Mouse (Mus musculus): ENCODE measurements around the gene Atf6. TPM values are rescaled to one million over a fixed set of nuclear protein-coding genes. Genes with fewer than 3 reads are reported as not detected.

Atf6 gene
- total and polyA plus RNA-seq, 2 experiments from 2014 or later: 6.1 to 15.7 TPM

DNA sequence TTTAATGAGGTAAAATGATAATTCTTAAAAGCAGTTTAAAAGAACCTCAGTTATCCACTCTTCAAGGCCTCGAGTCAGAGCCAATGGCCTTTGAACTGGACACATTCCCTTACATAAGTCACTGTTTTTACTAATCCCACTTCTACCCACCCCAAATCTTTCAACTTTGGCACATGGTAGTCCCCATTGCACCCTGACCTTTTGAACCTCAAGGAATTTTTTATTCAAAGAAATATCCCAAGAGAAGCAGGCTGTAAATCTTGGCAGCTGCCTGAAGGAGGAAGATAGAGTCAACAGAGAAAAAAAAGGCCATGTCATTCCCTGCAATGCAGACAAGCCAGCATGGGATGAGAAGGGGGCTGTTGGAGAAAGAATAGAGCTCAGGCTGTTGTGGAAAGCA lies 93.1 kb downstream of the Atf6 start:
- no peak overlapping the region for H3K27ac ChIP-seq

DNA sequence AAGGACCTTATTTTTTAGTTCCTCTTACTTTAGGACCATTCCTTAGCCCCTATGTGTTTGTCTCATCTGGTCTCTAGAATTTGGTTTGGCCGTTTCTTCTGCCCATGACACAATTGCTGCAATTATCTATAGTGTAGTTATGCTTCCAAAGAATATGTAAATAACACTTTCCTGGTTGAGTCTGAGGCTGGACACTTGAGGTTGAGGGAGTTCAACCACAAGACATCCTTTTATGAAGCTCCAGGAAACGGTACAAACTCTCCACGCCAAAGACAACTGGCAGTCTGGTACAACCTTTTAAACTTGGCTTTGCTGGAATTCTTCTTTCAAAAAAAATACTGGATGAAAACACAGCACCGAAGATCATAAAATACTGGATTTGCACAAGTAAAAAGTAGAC lies 94.1 kb downstream of the Atf6 start:
- DNase-seq (ENCODE audit: low spot score) (no peak), ATAC-seq (no peak)
- no peak for TF ChIP-seq CTCF (IDR thresholded peaks at IDR 0.05; ENCODE audit: low read depth)
- Histone ChIP-seq H3K4me2 (ENCODE audit: low read depth, low read length) (no peak overlapping the region), H3K9ac (replicated peaks; ENCODE audit: low read length) (no peak overlapping the region), H3K9me3 (ENCODE audit: low read length) (no peaks in the 10 kb centered on the region), H3K4me3 (ENCODE audit: low read length) (no peak overlapping the region), H3K4me1 (ENCODE audit: insufficient read depth, low read length) (no peaks in the 10 kb centered on the region), H3K27me3 (ENCODE audit: insufficient read depth, low read length) (no peaks in the 10 kb centered on the region), H3K27ac (no peak overlapping the region), H3K36me3 (ENCODE audit: insufficient read depth, low read length) (no peaks in the 10 kb centered on the region)
- 90% methylated on average over 4 of the region's 4 CpGs for WGBS

More for the DNA sequence above, 93.1 kb downstream of the Atf6 start:
- no peak for TF ChIP-seq CTCF (IDR thresholded peaks at IDR 0.05; ENCODE audit: low read depth)
- no peak for DNase-seq (ENCODE audit: low spot score)
- no peaks in the 10 kb centered on the region for H3K9me3 ChIP-seq (ENCODE audit: low read length)
- H3K4me3 ChIP-seq (ENCODE audit: low read length): no peak overlapping the region
- H3K27me3 ChIP-seq (ENCODE audit: insufficient read depth, low read length): no peaks in the 10 kb centered on the region
- ATAC-seq: no peak
- H3K36me3 ChIP-seq (ENCODE audit: insufficient read depth, low read length): no peaks in the 10 kb centered on the region
- H3K9ac ChIP-seq (replicated peaks; ENCODE audit: low read length): no peak overlapping the region
- H3K4me2 ChIP-seq (ENCODE audit: low read depth, low read length): no peak overlapping the region
- no peaks in the 10 kb centered on the region for H3K4me1 ChIP-seq (ENCODE audit: insufficient read depth, low read length)
- WGBS: 92% methylated on average over 1 of the region's 1 CpGs

DNA sequence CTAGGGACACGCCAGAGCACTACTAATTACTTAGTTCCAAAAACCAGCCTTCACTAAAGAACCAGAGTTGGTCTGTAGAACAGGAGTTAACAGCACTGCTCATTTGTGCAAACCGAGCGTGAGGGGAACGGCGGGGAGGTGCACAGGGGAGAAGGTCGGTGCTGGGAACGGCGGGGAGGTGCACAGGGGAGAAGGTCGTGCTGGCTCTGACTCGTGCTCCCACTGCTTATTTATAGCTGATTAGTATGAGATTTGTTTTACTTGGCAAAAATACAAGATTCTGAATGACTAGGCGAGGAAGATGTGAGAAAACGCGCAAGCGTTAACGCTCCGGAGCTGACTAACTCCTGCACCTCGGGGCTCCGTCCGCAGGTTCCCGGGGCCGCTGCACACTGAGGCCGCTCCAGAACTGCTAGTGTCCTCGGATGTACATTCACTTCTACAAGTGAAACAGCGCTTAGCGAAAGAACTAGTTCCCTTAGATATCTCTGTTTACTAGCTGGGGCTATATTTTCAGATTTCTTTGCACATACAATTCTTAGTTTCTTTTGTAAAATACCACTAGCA lies 96.1 kb downstream of the Atf6 start:
- no peaks in the 10 kb centered on the region for H3K4me1 ChIP-seq (ENCODE audit: insufficient read depth, low read length)
- DNase-seq (ENCODE audit: low spot score) (no peak), ATAC-seq (no peak)
- H3K4me2 ChIP-seq (ENCODE audit: low read depth, low read length): no peak overlapping the region
- H3K4me3 ChIP-seq (ENCODE audit: low read length): no peak overlapping the region
- H3K9ac ChIP-seq (replicated peaks; ENCODE audit: low read length): no peak overlapping the region
- H3K27me3 ChIP-seq (ENCODE audit: insufficient read depth, low read length): no peaks in the 10 kb centered on the region
- TF ChIP-seq CTCF (IDR thresholded peaks at IDR 0.05; ENCODE audit: low read depth): no peak
- no peak overlapping the region for H3K27ac ChIP-seq
- no peaks in the 10 kb centered on the region for H3K9me3 ChIP-seq (ENCODE audit: low read length)
- H3K36me3 ChIP-seq (ENCODE audit: insufficient read depth, low read length): no peaks in the 10 kb centered on the region
- 68% methylated on average over 25 of the region's 25 CpGs for WGBS

DNA sequence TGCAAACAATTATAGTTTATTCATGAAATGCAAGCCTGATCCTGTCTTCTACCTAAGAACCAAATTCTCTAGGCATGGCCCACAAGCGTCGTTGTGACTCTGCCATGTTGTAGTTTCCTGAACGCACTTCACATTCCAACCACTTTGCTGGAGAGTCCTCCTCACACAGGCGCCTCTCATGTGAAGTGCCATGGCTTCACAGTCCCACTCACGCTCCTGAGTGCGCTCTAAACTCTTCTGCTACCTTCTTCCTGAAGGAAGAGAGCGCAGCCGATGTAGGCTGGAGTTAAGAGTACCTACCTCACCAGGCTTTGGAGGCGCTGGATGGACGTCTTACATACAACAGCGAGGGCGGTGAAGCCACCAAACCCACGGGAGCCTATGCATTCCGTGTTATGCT lies 96.9 kb downstream of the Atf6 start:
- DNase-seq (ENCODE audit: low spot score) (no peak), ATAC-seq (no peak)
- no peaks in the 10 kb centered on the region for H3K27me3 ChIP-seq (ENCODE audit: insufficient read depth, low read length)
- H3K4me1 ChIP-seq (ENCODE audit: insufficient read depth, low read length): no peaks in the 10 kb centered on the region
- 94% methylated on average over 14 of the region's 14 CpGs for WGBS
- H3K27ac ChIP-seq: no peak overlapping the region
- H3K9ac ChIP-seq (replicated peaks; ENCODE audit: low read length): no peak overlapping the region
- no peak overlapping the region for H3K4me3 ChIP-seq (ENCODE audit: low read length)
- no peak for TF ChIP-seq CTCF (IDR thresholded peaks at IDR 0.05; ENCODE audit: low read depth)
- no peak overlapping the region for H3K4me2 ChIP-seq (ENCODE audit: low read depth, low read length)
- H3K36me3 ChIP-seq (ENCODE audit: insufficient read depth, low read length): no peaks in the 10 kb centered on the region
- no peaks in the 10 kb centered on the region for H3K9me3 ChIP-seq (ENCODE audit: low read length)

DNA sequence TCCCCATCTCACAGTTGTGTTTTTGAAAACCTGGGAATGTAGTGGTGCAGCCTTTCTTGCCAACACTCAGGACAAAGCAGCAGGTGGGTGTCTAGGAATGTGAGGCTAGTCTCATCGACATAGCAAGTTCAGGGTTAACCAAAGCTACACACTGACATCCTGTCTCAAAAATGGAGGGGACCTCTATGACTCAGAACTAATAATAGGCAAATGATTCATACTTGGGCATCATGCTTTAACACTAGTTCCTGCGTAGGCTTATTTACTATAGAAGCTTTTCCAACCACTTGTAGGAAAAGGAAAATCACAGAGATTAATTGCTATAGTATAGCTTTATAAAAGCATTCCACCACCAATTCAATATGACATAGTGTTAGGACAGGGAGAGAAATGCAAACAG lies 100.6 kb downstream of the Atf6 start:
- Histone ChIP-seq H3K36me3 (ENCODE audit: insufficient read depth, low read length) (no peaks in the 10 kb centered on the region), H3K9me3 (ENCODE audit: low read length) (no peaks in the 10 kb centered on the region), H3K4me2 (ENCODE audit: low read depth, low read length) (no peak overlapping the region), H3K4me3 (ENCODE audit: low read length) (no peak overlapping the region), H3K4me1 (ENCODE audit: insufficient read depth, low read length) (no peaks in the 10 kb centered on the region), H3K27me3 (ENCODE audit: insufficient read depth, low read length) (no peaks in the 10 kb centered on the region), H3K9ac (replicated peaks; ENCODE audit: low read length) (no peak overlapping the region), H3K27ac (no peak overlapping the region)
- WGBS: 71% methylated on average over 2 of the region's 2 CpGs
- DNase-seq (ENCODE audit: low spot score): no peak
- ATAC-seq: no peak
- no peak for TF ChIP-seq CTCF (IDR thresholded peaks at IDR 0.05; ENCODE audit: low read depth)

DNA sequence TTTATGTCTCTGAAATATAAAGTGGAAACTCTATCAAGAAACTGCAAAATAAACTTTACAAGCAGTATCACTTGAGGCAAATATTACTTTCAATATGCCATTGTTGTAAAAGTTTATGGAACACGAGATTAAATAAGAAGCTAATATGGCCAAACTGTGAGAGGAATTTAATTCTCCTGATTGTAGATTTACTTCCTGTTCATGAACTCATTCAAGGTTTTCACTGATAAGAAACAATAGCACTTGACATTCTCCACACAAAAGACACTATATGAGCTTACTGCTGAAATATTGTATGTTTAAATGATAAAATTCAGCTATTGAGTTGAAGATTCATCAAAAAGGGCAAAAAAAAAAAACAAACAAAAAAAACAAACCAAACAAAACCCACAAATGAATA lies 102.8 kb downstream of the Atf6 start:
- H3K9ac ChIP-seq (replicated peaks; ENCODE audit: low read length): no peak overlapping the region
- DNase-seq (ENCODE audit: low spot score) (no peak), ATAC-seq (no peak)
- H3K4me3 ChIP-seq (ENCODE audit: low read length): no peak overlapping the region
- H3K27ac ChIP-seq: no peak overlapping the region
- WGBS: 89% methylated on average over 1 of the region's 1 CpGs
- no peak for TF ChIP-seq CTCF (IDR thresholded peaks at IDR 0.05; ENCODE audit: low read depth)
- H3K36me3 ChIP-seq (ENCODE audit: insufficient read depth, low read length): no peaks in the 10 kb centered on the region
- no peaks in the 10 kb centered on the region for H3K9me3 ChIP-seq (ENCODE audit: low read length)
- H3K4me2 ChIP-seq (ENCODE audit: low read depth, low read length): no peak overlapping the region
- H3K4me1 ChIP-seq (ENCODE audit: insufficient read depth, low read length): no peaks in the 10 kb centered on the region
- H3K27me3 ChIP-seq (ENCODE audit: insufficient read depth, low read length): no peaks in the 10 kb centered on the region

DNA sequence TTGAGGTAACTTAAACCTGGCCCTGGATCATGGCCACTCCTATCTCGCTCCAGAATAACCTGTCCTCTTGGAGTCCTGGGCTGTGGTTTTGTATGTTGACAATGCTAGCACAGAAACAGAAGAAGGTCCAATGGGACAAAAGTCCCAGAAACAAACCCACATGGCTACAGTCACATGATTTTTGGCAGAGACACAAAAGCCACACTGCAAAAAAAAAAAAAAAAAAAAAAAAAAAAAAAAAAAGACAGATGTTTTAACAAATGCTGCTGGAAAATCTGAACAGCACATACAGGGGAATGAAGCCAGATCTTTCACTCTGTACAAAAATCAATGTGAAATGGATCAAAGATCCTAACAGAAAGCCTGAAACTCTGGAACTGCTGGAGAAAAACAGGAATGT lies 105.9 kb downstream of the Atf6 start:
- no peak for TF ChIP-seq CTCF (IDR thresholded peaks at IDR 0.05; ENCODE audit: low read depth)
- H3K9me3 ChIP-seq (ENCODE audit: low read length): no peaks in the 10 kb centered on the region
- DNase-seq (ENCODE audit: low spot score) (no peak), ATAC-seq (no peak)
- no peaks in the 10 kb centered on the region for H3K36me3 ChIP-seq (ENCODE audit: insufficient read depth, low read length)
- H3K27ac ChIP-seq: no peak overlapping the region
- WGBS: 95% methylated on average over 1 of the region's 1 CpGs
- H3K4me1 ChIP-seq (ENCODE audit: insufficient read depth, low read length): no peaks in the 10 kb centered on the region
- H3K9ac ChIP-seq (replicated peaks; ENCODE audit: low read length): no peak overlapping the region
- no peak overlapping the region for H3K4me3 ChIP-seq (ENCODE audit: low read length)
- H3K4me2 ChIP-seq (ENCODE audit: low read depth, low read length): no peak overlapping the region
- H3K27me3 ChIP-seq (ENCODE audit: insufficient read depth, low read length): no peaks in the 10 kb centered on the region
